Mouse (Mus musculus) cerebellum, postnatal 14 days (tissue): Measurements from ENCODE around the gene Rhbdd1.

ENCODE experiments used
- DNase-seq, 2 experiments: peaks; one replicate each; pipeline ENCODE4 v3.0.0; 2021; ENCODE audit warnings: mixed read lengths in 2 of 2

Rhbdd1 gene

DNA sequence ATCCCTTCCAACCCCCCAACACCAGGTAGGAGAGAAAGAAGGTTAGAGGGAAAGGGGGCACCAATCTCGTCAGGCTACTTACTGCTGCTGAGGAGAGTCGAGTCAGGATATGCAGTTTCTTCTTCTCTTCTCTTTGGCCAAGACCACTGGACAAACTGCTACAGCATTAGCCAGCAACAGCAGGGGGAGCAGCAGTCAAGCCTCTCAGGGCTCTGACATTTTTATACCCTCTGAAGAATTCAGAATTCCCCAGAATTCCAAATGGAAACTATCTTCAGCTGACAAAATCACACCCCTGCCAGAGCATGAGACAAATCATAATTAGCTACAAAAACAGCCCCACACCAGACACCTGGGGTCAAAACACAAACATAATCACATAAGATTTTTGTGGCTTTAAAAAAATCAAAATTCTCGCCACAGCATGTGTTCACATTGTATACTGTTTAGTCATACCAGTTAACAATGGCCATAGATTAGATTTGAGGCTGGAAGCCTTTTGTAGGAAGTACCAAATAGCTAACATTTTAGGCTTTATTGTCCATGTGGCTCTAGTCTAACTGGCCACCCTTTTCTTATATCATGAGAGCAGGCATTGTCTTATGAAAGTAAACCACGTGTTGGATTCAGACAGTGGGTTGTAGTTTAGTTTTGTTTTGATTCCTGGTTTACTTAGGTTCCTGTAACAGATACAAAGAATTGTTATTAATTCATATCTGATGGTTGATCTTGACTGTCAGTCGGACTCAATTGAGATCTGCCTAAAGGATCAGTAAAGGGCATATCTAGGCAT, 55.6 kb downstream of the Rhbdd1 start:
- DNase-seq = no peak

GRCm38 (mm10) chr1:82373924-82374323, 57.7 kb downstream of the Rhbdd1 start:
- DNase-seq = no peak

- DNase-seq = no peak
Observed at GRCm38 (mm10) chr1:82374831-82375358, 58.6 kb downstream of the Rhbdd1 start.

DNA sequence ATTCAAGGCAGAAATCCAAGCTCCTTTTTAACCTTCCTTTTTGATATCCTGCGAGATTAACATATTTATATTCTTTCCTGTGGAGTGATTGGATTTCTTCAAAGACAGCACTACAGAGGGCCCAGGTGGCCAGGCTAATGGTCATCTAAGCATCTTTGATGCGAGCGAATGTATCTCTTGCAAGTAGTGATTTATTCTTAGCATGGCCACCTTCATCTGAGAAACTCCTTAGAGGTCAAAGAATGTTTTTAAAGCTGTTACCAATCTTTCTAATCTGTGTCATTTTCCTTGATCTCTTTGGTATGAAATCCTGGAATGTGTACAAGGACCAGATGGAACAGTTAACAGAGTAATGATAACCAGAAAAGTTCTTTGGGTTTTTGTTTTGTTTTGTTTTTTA, 59.2 kb downstream of the Rhbdd1 start:
- DNase-seq = no peak

GRCm38 (mm10) chr1:82381946-82382345, 65.7 kb downstream of the Rhbdd1 start:
- DNase-seq = peak in 1 of 2 experiments; percentile 38

DNA sequence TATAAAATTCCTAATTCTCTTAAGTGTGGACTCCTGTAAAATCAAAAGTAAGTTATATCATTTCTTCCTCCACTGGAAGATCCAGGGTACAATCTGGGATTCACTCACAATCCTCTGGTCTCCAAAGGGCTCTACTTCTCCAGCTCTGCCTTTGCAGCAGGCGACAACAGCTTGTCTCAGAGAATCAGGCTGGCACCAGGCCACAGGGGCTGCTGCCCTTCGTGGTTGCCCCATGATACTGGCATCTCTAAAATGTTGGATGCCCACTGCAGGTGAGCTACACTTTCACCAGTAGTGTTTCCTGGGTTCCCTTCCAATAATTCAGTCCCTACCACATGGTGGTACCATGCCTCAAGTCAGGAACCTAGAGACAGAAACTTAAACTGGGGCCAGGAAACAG, 67.9 kb downstream of the Rhbdd1 start:
- peak; percentile 43 to 64 for DNase-seq

DNA sequence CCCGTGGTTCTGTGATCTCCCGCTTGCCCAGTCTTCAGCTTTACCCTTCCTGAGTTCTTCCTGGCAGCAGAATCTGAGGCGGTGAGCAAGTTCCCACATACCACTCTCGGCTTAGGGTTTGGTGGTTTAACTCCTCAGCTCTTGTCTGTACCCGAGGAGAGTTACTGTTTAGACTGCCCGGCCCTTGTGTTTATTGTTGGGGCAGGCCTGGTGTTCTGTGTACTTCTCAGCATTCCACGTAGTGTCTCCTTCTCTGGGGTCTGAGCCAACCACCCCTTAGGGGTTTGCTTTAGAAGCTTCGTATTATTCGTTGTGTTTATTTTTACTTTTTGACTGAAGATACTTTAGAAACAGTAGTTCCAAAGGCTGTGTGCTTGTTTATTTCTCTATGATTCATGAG, 68.8 kb downstream of the Rhbdd1 start:
- peak in 1 of 2 experiments; percentile 7 for DNase-seq

GRCm38 (mm10) chr1:82385827-82386230, 69.6 kb downstream of the Rhbdd1 start:
- peak; percentile 22 to 24 for DNase-seq

- no peak for DNase-seq
Observed at GRCm38 (mm10) chr1:82386814-82387771, 70.8 kb downstream of the Rhbdd1 start.

GRCm38 (mm10) chr1:82389371-82389770, 73.1 kb downstream of the Rhbdd1 start:
- DNase-seq = no peak

DNA sequence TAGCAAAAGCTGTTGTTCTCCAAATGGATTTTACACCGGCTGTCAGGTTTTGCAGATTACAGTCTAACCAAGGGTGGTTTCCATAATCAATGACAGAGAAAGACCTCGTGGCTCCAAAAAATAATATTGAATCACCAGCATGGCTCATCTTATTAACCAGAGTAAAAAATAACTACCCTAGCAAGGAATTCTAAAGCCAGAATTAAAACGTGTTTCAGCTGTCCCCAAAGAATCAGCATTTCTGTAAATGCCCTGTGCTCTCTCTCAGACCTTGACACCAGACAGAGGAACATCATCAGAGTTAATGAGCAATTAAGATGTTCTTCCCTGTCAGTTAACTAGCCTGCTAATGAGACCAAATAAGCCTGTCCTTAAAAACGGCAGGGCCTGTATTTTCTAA, 79.1 kb downstream of the Rhbdd1 start:
- no peak for DNase-seq

- DNase-seq = no peak
Observed at GRCm38 (mm10) chr1:82407786-82408185, 91.5 kb downstream of the Rhbdd1 start.

GRCm38 (mm10) chr1:82409271-82409670, 93.0 kb downstream of the Rhbdd1 start:
- DNase-seq = no peak

DNA sequence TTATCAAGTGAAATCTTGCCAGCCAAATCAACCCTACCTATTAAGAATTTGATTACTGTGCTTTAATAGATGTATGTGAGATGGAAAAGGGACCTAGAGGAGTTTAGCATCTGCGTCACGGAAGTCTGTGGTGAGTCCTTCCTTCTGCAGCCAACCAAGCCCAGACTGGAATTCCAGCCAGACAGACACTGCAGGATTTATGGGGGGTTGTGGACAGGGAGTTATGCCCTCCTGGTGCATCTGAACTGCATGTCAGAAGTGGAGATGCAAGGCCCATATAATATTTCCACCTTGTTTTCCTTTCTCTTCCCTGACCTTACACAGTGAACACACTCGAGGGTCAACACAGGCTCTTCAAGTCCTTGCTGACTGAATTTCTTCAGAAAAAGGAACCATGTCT, 94.3 kb downstream of the Rhbdd1 start:
- DNase-seq = no peak

- DNase-seq = no peak
Observed at GRCm38 (mm10) chr1:82411521-82411920, 95.3 kb downstream of the Rhbdd1 start.

DNA sequence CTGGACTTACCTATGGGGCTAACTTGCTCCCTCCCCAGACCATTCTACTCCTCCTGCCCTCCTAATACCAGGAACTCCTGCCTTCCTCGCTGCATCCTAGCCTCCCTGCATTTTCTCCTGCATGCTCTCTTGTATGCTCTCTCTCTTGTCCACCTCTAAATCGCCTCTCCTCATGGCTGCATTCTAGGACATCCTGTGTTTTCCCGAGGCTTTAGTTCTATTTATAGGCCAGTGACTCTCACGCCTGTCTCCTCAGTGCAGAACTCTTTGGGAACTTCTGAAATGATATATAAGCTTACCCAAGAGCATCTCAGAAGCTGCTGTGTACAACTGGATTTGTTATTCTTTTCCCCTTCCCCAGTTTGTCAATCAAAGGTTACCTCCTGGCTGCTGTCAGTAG, 95.8 kb downstream of the Rhbdd1 start:
- no peak for DNase-seq

DNA sequence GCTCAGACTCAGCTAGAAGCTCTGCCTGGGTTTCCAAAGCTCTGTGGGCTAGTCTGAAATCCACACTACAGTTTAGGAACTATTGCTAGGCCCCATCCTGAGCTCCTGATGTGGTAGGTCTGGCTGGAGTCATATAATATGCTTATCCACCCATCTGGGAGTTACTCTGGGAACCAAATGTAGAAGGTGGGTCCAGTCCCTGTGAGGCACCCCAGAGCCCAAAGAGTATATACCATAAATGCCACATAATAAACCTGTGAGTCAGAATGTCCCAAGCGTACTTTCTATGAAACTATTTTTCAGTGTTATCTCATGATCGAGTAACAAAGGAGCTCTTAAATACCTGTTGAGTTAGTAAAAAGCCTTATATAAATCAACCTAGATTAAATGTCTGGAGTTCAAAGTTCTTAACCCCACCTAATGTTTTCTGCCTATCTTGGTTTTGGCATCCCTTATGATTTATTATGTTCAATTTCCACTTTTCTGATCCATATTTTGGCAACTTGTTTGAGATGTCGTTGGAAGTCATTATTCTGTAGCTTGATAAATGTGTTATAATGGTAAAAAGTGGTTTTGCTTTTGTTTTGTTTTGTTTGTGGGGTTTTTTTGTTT, 98.3 kb downstream of the Rhbdd1 start:
- no peak for DNase-seq

GRCm38 (mm10) chr1:82415641-82416040, 99.4 kb downstream of the Rhbdd1 start:
- no peak for DNase-seq

- DNase-seq = no peak
Observed at GRCm38 (mm10) chr1:82427729-82428128, 111.5 kb downstream of the Rhbdd1 start.

- no peak for DNase-seq
Observed at GRCm38 (mm10) chr1:82429061-82429460, 112.8 kb downstream of the Rhbdd1 start.

GRCm38 (mm10) chr1:82432919-82433648, 116.8 kb downstream of the Rhbdd1 start:
- peak; percentile 86 to 87 for DNase-seq

- DNase-seq = no peak
Observed at GRCm38 (mm10) chr1:82433649-82434005, 117.4 kb downstream of the Rhbdd1 start.
